Mouse (Mus musculus) MEL (cell line): Measurements from ENCODE around the gene Reep1. TPM values are rescaled to one million over a fixed set of nuclear protein-coding genes. Genes with fewer than 3 reads are reported as not detected.
A peak's percentile ranks its signal among the peaks of the same experiment; 100 is the strongest.

ENCODE experiments used
- DNase-seq: peaks from one replicate; pipeline ENCODE4 v3.0.0; 2011; ENCODE audit warnings: low read depth, low spot score
- H3K27ac ChIP-seq: 2 replicates; pipeline ENCODE4 v1.5.1; 2012; ENCODE audit warnings: low read depth, mild to moderate bottlenecking, control low read depth, low read length, moderate library complexity; ENCODE audit not compliant: control insufficient read depth
- H3K27me3 ChIP-seq, 2 experiments: fragments of 150-350 bp in 1 of 2; sonication (generic) in 1 of 2; 2 replicates each; pipeline ENCODE4 v1.6.1; 2012; ENCODE audit warnings: low read length in 2 of 2, mild to moderate bottlenecking in 2 of 2, improper control_type of control experiment in 1 of 2, moderate library complexity in 1 of 2; ENCODE audit not compliant: insufficient read depth in 2 of 2, control insufficient read depth in 1 of 2
- H3K36me3 ChIP-seq, 2 experiments: 2 replicates each; pipeline ENCODE4 v1.6.1; 2012 to 2014; ENCODE audit warnings: low read length in 2 of 2, improper control_type of control experiment in 1 of 2, inconsistent platforms in 1 of 2, mild to moderate bottlenecking in 1 of 2; ENCODE audit not compliant: insufficient read depth in 2 of 2, control insufficient read depth in 1 of 2
- H3K4me1 ChIP-seq, 2 experiments: fragments of 150-350 bp in 1 of 2; sonication (generic) in 1 of 2; 2 replicates each; pipeline ENCODE4 v1.6.1; 2012; ENCODE audit warnings: low read length in 2 of 2, improper control_type of control experiment in 1 of 2, mild to moderate bottlenecking in 1 of 2; ENCODE audit not compliant: insufficient read depth in 2 of 2, control insufficient read depth in 1 of 2
- H3K4me3 ChIP-seq, 2 experiments: fragments of 150-350 bp in 1 of 2; sonication (generic) in 1 of 2; 2 replicates each; pipeline ENCODE4 v1.5.1; 2012; ENCODE audit warnings: low read depth in 2 of 2, low read length in 2 of 2, mild to moderate bottlenecking in 2 of 2, moderate library complexity in 2 of 2, control low read depth in 1 of 2, improper control_type of control experiment in 1 of 2; ENCODE audit not compliant: control insufficient read depth in 1 of 2, insufficient read depth in 1 of 2
- H3K79me2 ChIP-seq: 2 replicates; pipeline ENCODE4 v1.6.1; 2012; ENCODE audit warnings: mild to moderate bottlenecking, low read length, moderate library complexity; ENCODE audit not compliant: control insufficient read depth, poor library complexity, insufficient read depth
- H3K9ac ChIP-seq: 2 replicates; pipeline ENCODE4 v1.6.1; 2012; ENCODE audit warnings: low read depth, mild to moderate bottlenecking, control low read depth, low read length, moderate library complexity; ENCODE audit not compliant: control insufficient read depth, poor library complexity, severe bottlenecking
- H3K9me3 ChIP-seq: fragments of 150-350 bp; sonication (generic); replicated peaks from 2 replicates; pipeline ENCODE4 v1.6.1; 2012; ENCODE audit warnings: mild to moderate bottlenecking, low read length, improper control_type of control experiment, moderate library complexity; ENCODE audit not compliant: insufficient read depth
- CTCF ChIP-seq, 3 experiments: IDR thresholded peaks in 2 of 3; conservative IDR thresholded peaks in 1 of 3; 2 replicates each; pipeline ENCODE4 v1.5.1; 2011 to 2012; ENCODE audit warnings: low read length in 3 of 3, low read depth in 2 of 3, mild to moderate bottlenecking in 2 of 3, improper control_type of control experiment in 1 of 3, inconsistent platforms in 1 of 3, mixed read lengths in 1 of 3, moderate library complexity in 1 of 3; ENCODE audit not compliant: control insufficient read depth in 1 of 3, insufficient read depth in 1 of 3, poor library complexity in 1 of 3, severe bottlenecking in 1 of 3
- NELFE ChIP-seq: IDR thresholded peaks from 2 replicates; pipeline ENCODE4 v1.6.1; 2011; ENCODE audit warnings: low read depth, low read length, improper control_type of control experiment
- POLR2AphosphoS2 ChIP-seq: IDR thresholded peaks from 2 replicates; pipeline ENCODE4 v1.6.1; 2011; ENCODE audit warnings: low read length, improper control_type of control experiment
- RAD21 ChIP-seq: IDR thresholded peaks from 2 replicates; pipeline ENCODE4 v1.6.1; 2011; ENCODE audit warnings: mild to moderate bottlenecking, low read depth, low read length, improper control_type of control experiment
- SMC3 ChIP-seq: IDR thresholded peaks from 2 replicates; pipeline ENCODE4 v1.6.1; 2011; ENCODE audit warnings: low read depth, low read length, improper control_type of control experiment
- TBP ChIP-seq: IDR thresholded peaks from 2 replicates; pipeline ENCODE4 v1.8.0; 2011; ENCODE audit warnings: low read depth, low read length, improper control_type of control experiment
- ZC3H11A ChIP-seq: IDR thresholded peaks from 2 replicates; pipeline ENCODE4 v1.6.1; 2012; ENCODE audit warnings: low read depth, mild to moderate bottlenecking, inconsistent platforms, low read length, improper control_type of control experiment
- ZMIZ1 ChIP-seq: IDR thresholded peaks from 2 replicates; pipeline ENCODE4 v1.6.1; 2012; ENCODE audit warnings: low read depth, mild to moderate bottlenecking, inconsistent platforms, low read length, improper control_type of control experiment, moderate library complexity
- ZNF384 ChIP-seq: IDR thresholded peaks from 2 replicates; pipeline ENCODE4 v1.6.1; 2012; ENCODE audit warnings: low read depth, mild to moderate bottlenecking, inconsistent platforms, low read length, improper control_type of control experiment
- polyA plus RNA-seq, 2 experiments: library from polyadenylated mRNA; stranded (reverse) in 1 of 2; unstranded in 1 of 2; fragments of >175 nt in 1 of 2; fragments of >200 nt in 1 of 2; gene quantifications; 2 replicates each; pipeline versions ENCODE4 v1.2.1 to v1.2.4; 2012; ENCODE audit warnings: low replicate concordance in 2 of 2, low read depth in 1 of 2; ENCODE audit not compliant: insufficient read length in 2 of 2, insufficient read depth in 1 of 2, missing spikeins in 1 of 2
- total RNA-seq: library from RNA; depleted of rRNA; stranded (reverse); fragments of 300-350 nt; gene quantifications from 2 replicates; pipeline ENCODE4 v1.2.3, GENCODE M21; 2012

Reep1 gene
- total and polyA plus RNA-seq, 3 experiments = 0.12 to 0.36 TPM; not detected in 1

DNA sequence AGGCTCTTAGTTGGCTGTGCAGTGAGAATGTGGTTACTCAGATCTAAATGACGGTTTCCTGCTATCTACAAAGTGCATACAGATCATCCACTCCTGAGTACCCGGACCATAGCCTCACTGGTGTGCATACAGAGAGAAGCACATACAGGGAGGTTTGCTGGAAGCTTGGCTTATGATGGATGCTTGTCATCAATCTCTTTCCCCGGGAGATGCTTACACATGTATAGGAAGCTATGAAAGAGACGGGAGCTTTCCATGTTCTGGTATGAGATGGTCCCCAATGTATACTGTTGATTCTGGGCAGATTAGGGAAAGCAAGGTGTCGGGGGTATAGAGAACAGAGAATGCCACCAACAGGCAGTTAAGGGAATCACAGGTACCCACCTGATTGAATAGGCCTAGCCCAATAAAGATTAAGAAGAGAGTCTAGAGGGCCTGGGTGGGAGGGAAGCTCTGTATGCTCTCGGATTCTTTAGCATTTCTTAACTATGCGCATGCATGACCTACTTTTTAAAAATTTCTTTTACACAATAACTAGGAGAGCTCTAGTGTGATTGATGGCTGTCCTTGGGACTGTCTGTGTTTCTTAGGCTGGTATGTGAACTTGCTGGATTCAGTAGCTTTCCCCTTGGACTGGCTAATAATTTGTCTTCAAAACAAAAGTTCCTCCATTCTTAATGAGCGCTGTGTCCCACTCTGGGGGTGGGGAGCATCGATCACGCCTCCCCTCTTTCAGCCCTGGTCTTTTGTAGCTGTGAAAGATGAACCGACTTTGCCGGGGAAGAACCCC lies 62.7 kb downstream of the Reep1 start:
- DNase-seq = no peak
- peaks cover 0 to 1% of the 10 kb centered on the region in 2 experiments; a peak in 2 of 4 replicates for H3K27me3 ChIP-seq
- H3K4me3 ChIP-seq = no peak overlapping the region
- no peak overlapping the region for H3K9ac ChIP-seq
- no peaks in the 10 kb centered on the region for H3K79me2 ChIP-seq
- H3K27ac ChIP-seq = no peak overlapping the region
- H3K4me1 ChIP-seq = no peaks in the 10 kb centered on the region
- no peak for TF ChIP-seq ZMIZ1
- TF ChIP-seq RAD21 = peak; percentile 17
- 0 out of 2 replicates have a peak, but pooled peaks have one; percentile 4 for TF ChIP-seq ZC3H11A
- TF ChIP-seq POLR2AphosphoS2 = no peak
- TF ChIP-seq CTCF (IDR thresholded peaks at IDR 0.05 in 2 of 3, conservative IDR thresholded peaks at IDR 0.05 in 1 of 3; ENCODE audit: control insufficient read depth in 1 of 3, insufficient read depth in 1 of 3, low read depth in 2 of 3, low read length in 3 of 3, poor library complexity in 1 of 3, severe bottlenecking in 1 of 3) = peak in 1 of 3 experiments; percentile 12; a peak in 1 of 6 replicates
- H3K36me3 ChIP-seq = no peaks in the 10 kb centered on the region
- H3K9me3 ChIP-seq = no peaks in the 10 kb centered on the region

DNA sequence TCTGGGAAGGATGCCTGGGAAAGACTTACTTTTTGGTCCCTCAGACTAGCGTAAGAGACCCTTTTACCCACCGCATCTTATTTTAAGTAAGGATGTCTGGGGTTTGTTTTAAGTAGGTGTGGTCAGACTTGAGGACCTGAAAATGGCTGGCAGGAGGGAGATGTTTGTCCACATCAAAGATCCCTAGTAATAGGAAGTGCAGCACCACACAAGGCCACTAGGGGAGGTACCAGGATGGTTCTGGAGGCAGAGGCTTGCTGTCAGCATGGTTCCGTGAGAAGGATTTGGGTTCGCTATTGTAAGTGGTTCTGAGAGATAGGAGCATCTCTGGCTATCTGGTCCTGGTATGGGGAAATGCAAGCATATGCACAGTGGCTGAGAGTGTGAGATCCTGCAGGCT lies 63.5 kb downstream of the Reep1 start:
- H3K9ac ChIP-seq = no peak overlapping the region
- peak in 1 of 3 experiments; percentile 13; a peak in 2 of 6 replicates for TF ChIP-seq CTCF (IDR thresholded peaks at IDR 0.05 in 2 of 3, conservative IDR thresholded peaks at IDR 0.05 in 1 of 3; ENCODE audit: control insufficient read depth in 1 of 3, insufficient read depth in 1 of 3, low read depth in 2 of 3, low read length in 3 of 3, poor library complexity in 1 of 3, severe bottlenecking in 1 of 3)
- TF ChIP-seq NELFE = no peak
- H3K4me3 ChIP-seq = no peak overlapping the region
- H3K4me1 ChIP-seq = no peaks in the 10 kb centered on the region
- H3K36me3 ChIP-seq = no peaks in the 10 kb centered on the region
- no peaks in the 10 kb centered on the region for H3K79me2 ChIP-seq
- H3K27me3 ChIP-seq = peaks cover 0 to 1% of the 10 kb centered on the region in 2 experiments; a peak in 2 of 4 replicates
- H3K27ac ChIP-seq = no peak overlapping the region
- H3K9me3 ChIP-seq = no peaks in the 10 kb centered on the region
- DNase-seq = no peak

DNA sequence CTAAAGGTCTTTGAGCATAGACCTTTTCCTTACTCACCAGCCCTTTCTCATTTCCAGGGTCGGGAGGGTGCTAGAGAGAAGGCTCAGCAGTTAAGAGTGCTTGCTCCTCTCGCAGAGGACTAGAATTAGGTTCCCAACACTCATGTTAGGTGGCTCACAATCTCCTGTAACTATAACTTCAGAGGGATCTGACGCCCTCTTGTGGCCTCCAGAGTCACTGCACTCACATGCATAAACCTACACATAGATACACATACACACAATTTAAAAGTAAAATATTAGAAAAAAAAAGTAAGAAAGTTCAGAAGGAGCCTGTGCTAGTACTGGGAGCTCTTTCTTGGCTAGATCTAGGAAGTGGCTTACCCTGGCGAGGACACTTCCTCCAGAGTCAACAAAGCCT lies 63.9 kb downstream of the Reep1 start:
- no peaks in the 10 kb centered on the region for H3K79me2 ChIP-seq
- H3K27me3 ChIP-seq = peaks cover 0 to 1% of the 10 kb centered on the region in 2 experiments; a peak in 3 of 4 replicates
- no peaks in the 10 kb centered on the region for H3K4me1 ChIP-seq
- no peak overlapping the region for H3K4me3 ChIP-seq
- no peak overlapping the region for H3K27ac ChIP-seq
- no peak for TF ChIP-seq ZNF384
- no peak for TF ChIP-seq TBP
- peak in 2 of 3 experiments; percentile 3 to 13; a peak in 1 of 6 replicates for TF ChIP-seq CTCF (IDR thresholded peaks at IDR 0.05 in 2 of 3, conservative IDR thresholded peaks at IDR 0.05 in 1 of 3; ENCODE audit: control insufficient read depth in 1 of 3, insufficient read depth in 1 of 3, low read depth in 2 of 3, low read length in 3 of 3, poor library complexity in 1 of 3, severe bottlenecking in 1 of 3)
- TF ChIP-seq SMC3 = no peak
- no peak for TF ChIP-seq POLR2AphosphoS2
- no peaks in the 10 kb centered on the region for H3K36me3 ChIP-seq
- H3K9me3 ChIP-seq = no peaks in the 10 kb centered on the region
- no peak for DNase-seq
- no peak overlapping the region for H3K9ac ChIP-seq
